Mouse (Mus musculus) liver, embryonic 13.5 days (tissue): ENCODE results near the gene Tpi1. TPM values are rescaled to one million over a fixed set of nuclear protein-coding genes. Genes with fewer than 3 reads are reported as not detected.
"Not testable (repeated sequence)": the region's sequence is repeated elsewhere in the genome, so short reads cannot be mapped to it uniquely, and the experiment has no call there.

Experiments
- ATAC-seq: fragments of 200-750 bp; cut with Nextera tagmentation; 2 replicates; pipeline ENCODE4 v1.8.0; 2017; ENCODE audit warnings: low read depth, mild to moderate bottlenecking, moderate number of reproducible peaks, moderate library complexity
- DNase-seq: peaks from one replicate; pipeline ENCODE4 v3.0.0; 2022
- H3K27ac ChIP-seq: fragments of 300-500 bp; sonication (generic); 2 replicates; pipeline ENCODE4 v1.5.1; 2015; ENCODE audit warnings: moderate library complexity, mild to moderate bottlenecking, inconsistent platforms
- H3K27me3 ChIP-seq: fragments of 300-500 bp; sonication (generic); 2 replicates; pipeline ENCODE4 v1.6.1; 2015; ENCODE audit warnings: mild to moderate bottlenecking, inconsistent platforms
- H3K36me3 ChIP-seq: fragments of 300-500 bp; sonication (generic); 2 replicates; pipeline ENCODE4 v1.6.1; 2015; ENCODE audit warnings: mild to moderate bottlenecking, inconsistent platforms
- H3K4me1 ChIP-seq: fragments of 300-500 bp; sonication (generic); replicated peaks from 2 replicates; pipeline ENCODE4 v1.6.1; 2015; ENCODE audit warnings: inconsistent platforms
- H3K4me2 ChIP-seq: fragments of 300-500 bp; sonication (generic); 2 replicates; pipeline ENCODE4 v1.6.1; 2015; ENCODE audit warnings: inconsistent platforms, mild to moderate bottlenecking, moderate library complexity
- H3K4me3 ChIP-seq: fragments of 300-500 bp; sonication (generic); replicated peaks from 2 replicates; pipeline ENCODE4 v1.5.1; 2015; ENCODE audit warnings: mild to moderate bottlenecking, inconsistent platforms
- H3K9ac ChIP-seq: fragments of 300-500 bp; sonication (generic); 2 replicates; pipeline ENCODE4 v1.6.1; 2015; ENCODE audit warnings: mild to moderate bottlenecking, inconsistent platforms
- H3K9me3 ChIP-seq: fragments of 300-500 bp; sonication (generic); replicated peaks from 2 replicates; pipeline ENCODE4 v1.6.1; 2016; ENCODE audit warnings: inconsistent platforms
- WGBS: fragments of 180-500 bp; shearing (Covaris S2); methylation state at CpG from one replicate; pipeline ENCODE4 v1.1.7; 2015; ENCODE audit not compliant: insufficient replicate concordance; 5-methylcytosine and 5-hydroxymethylcytosine counted together
- polyA plus RNA-seq: library from polyadenylated mRNA; unstranded; fragments of >200 nt; fragmentation: Nextera tagmentation; extraction: Ambion mirVana; gene quantifications from 2 replicates; pipeline ENCODE4 v1.2.1, GENCODE M21; 2015

Tpi1 gene
- polyA plus RNA-seq, 1 experiment from 2014 or later = 461 TPM

DNA sequence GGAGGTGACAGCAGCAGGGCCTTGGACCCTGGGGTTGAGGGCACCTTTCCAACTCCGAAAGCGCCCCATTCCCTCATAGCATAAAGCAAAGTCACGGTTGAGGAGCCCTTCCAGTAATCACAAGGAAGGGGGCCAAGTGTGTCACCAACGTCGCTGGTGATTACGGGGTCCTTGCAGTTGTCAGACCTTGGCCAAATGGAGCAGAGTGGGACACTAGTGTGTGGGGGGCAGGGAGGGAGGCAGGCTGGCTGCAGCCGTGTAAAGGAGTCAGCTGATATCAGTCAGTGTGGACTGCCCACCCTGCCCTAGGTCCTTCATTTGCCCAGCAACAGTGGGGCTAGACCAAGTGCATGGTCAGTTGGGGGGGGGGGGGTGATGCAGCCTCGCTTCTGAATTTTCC is 352 bp upstream of the Tpi1 start:
- Histone ChIP-seq H3K4me2 (peak overlapping the region; percentile 90), H3K27ac (peak overlapping the region; percentile 89; the same call in 1 of the 2 replicates), H3K9me3 (no peaks in the 10 kb centered on the region), H3K4me1 (peaks cover 58% of the 10 kb centered on the region), H3K36me3 (peaks cover 72% of the 10 kb centered on the region), H3K9ac (peak overlapping the region; percentile 84), H3K4me3 (peak overlapping the region; percentile 73), H3K27me3 (no peaks in the 10 kb centered on the region)
- WGBS = 41% methylated on average over 8 of the region's 8 CpGs
- no peak for DNase-seq
- ATAC-seq = peak; percentile 10; the same call in 1 of the 2 replicates

GRCm38 (mm10) chr6:124813496-124813895 is 600 bp downstream of the Tpi1 start:
- ATAC-seq (peak; percentile 56), DNase-seq (peak; percentile 69)
- Histone ChIP-seq H3K9me3 (no peaks in the 10 kb centered on the region), H3K4me2 (peak overlapping the region; percentile 90), H3K27me3 (no peaks in the 10 kb centered on the region), H3K4me1 (peaks cover 65% of the 10 kb centered on the region), H3K27ac (peak overlapping the region; percentile 89), H3K4me3 (peak overlapping the region; percentile 73), H3K36me3 (peaks cover 63% of the 10 kb centered on the region), H3K9ac (peak overlapping the region; percentile 84)
- WGBS = under 1% methylated on average over 18 of the region's 18 CpGs

- Histone ChIP-seq H3K27me3 (no peaks in the 10 kb centered on the region), H3K4me3 (peak overlapping the region; percentile 73), H3K36me3 (peaks cover 56% of the 10 kb centered on the region), H3K27ac (peak overlapping the region; percentile 89), H3K4me1 (peaks cover 67% of the 10 kb centered on the region), H3K9me3 (no peaks in the 10 kb centered on the region), H3K4me2 (peak overlapping the region; percentile 90), H3K9ac (peak overlapping the region; percentile 84)
- DNase-seq = no peak
- no peak for ATAC-seq
- WGBS = 21% methylated on average over 9 of the region's 9 CpGs
Observed at GRCm38 (mm10) chr6:124812848-124813247, 1.2 kb downstream of the Tpi1 start.

DNA sequence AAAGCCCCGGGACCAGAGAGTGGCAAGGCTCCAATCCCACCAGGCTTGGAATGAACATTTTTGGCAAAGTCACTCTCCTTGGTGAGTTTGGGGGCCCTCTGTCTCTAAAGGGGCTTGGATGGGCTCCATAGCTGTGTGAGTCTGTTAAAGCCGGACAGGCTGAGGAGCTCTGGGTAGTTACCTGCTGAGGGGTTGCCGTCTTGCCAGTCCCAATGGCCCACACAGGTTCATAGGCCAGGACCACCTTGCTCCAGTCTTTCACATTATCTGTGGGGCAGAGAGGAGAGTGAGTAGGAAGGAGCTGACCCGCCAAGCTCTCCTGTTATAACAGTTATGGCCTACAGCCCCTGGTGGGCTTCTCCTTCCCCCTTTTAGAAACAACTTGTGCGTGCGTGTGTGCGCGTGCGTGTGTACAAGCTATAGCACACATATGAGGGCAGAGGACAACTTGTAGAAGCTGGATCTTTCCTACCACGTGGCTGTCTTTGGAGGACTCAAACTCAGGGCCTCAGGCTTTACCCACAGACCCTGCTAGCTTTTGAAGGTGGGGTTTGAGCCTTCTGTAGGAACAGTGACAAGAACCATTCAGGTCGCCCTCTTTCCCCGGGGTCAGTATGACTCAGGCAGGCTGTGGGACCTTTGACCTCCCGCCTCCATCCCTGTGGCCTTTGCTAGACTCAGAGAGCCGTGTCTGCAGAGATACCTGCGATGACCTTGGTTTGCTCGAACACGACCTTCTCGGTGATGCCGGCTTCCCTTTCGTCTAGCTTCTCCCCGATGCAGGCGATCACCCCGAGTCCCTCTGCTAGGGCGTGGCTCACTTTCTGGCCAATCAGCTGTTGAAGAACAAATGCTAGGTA is 2.2 kb downstream of the Tpi1 start:
- Histone ChIP-seq H3K9me3 (no peaks in the 10 kb centered on the region), H3K27me3 (no peaks in the 10 kb centered on the region), H3K27ac (peak overlapping the region; percentile 89), H3K9ac (peak overlapping the region; percentile 84), H3K36me3 (peaks cover 47% of the 10 kb centered on the region), H3K4me2 (peak overlapping the region; percentile 90), H3K4me3 (peak overlapping the region; percentile 73), H3K4me1 (peaks cover 76% of the 10 kb centered on the region)
- 76% methylated on average over 24 of the region's 24 CpGs for WGBS
- DNase-seq (peak; percentile 18), ATAC-seq (no peak)

- no peak overlapping the region for H3K9ac ChIP-seq
- H3K27ac ChIP-seq = peak overlapping the region; percentile 89
- DNase-seq = no peak
- no peak for ATAC-seq
- no peaks in the 10 kb centered on the region for H3K9me3 ChIP-seq
- 0 out of 2 replicates have a peak overlapping the region, but pooled peaks have one; percentile 10 for H3K4me2 ChIP-seq
- H3K36me3 ChIP-seq = peaks cover 41% of the 10 kb centered on the region
- H3K4me1 ChIP-seq = peaks cover 82% of the 10 kb centered on the region
- H3K4me3 ChIP-seq = no peak overlapping the region
- 85% methylated on average over 4 of the region's 4 CpGs for WGBS
- no peaks in the 10 kb centered on the region for H3K27me3 ChIP-seq
Observed at GRCm38 (mm10) chr6:124811403-124811665, 2.8 kb downstream of the Tpi1 start.

DNA sequence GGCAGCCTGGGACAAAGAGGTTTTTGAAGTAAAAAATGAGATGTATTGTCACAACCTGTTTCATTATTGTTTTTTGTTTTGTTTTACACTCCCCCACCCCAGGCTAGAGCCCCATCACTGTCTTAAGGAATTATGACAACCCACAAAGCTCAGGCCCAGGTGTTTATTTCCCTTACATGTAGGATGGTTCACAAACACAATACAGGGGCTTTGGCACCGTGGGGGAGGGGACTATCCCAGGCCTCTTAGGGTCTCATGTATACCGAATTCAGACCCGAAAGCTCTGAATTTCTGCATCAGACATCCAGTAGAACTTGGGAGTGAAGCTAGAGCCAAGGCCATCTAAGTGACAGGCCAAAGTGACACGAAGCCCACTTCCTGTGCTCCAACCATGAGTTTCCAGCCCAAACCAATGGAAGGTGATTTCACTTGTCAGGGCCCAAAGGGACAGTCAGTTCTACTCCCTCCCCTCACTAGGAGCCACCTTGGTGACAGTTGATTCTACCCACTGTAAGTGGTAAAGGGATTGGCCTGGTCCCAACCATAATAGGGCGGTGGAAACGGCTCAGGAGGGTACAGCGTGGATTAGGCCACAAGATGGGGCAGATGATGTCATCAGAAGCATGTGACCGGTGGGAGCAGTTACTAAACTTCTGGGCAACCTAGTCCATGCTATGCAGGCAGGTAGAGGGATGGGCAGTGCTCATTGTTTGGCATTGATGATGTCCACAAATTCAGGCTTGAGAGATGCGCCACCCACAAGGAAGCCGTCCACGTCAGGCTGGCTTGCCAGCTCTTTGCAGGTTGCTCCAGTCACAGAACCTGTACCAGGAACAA is 3.3 kb downstream of the Tpi1 start:
- not testable (repeated sequence) for H3K4me3 ChIP-seq, ATAC-seq, H3K27me3 ChIP-seq, H3K9me3 ChIP-seq, DNase-seq
- Histone ChIP-seq H3K4me1 (peaks cover 87% of the 10 kb centered on the region), H3K27ac (peak overlapping the region; percentile 97; the same call in 1 of the 2 replicates), H3K4me2 (peak overlapping the region; percentile 100), H3K36me3 (peaks cover 37% of the 10 kb centered on the region), H3K9ac (peak overlapping the region; percentile 92; the same call in 1 of the 2 replicates)
- 73% methylated on average over 11 of the region's 11 CpGs for WGBS

DNA sequence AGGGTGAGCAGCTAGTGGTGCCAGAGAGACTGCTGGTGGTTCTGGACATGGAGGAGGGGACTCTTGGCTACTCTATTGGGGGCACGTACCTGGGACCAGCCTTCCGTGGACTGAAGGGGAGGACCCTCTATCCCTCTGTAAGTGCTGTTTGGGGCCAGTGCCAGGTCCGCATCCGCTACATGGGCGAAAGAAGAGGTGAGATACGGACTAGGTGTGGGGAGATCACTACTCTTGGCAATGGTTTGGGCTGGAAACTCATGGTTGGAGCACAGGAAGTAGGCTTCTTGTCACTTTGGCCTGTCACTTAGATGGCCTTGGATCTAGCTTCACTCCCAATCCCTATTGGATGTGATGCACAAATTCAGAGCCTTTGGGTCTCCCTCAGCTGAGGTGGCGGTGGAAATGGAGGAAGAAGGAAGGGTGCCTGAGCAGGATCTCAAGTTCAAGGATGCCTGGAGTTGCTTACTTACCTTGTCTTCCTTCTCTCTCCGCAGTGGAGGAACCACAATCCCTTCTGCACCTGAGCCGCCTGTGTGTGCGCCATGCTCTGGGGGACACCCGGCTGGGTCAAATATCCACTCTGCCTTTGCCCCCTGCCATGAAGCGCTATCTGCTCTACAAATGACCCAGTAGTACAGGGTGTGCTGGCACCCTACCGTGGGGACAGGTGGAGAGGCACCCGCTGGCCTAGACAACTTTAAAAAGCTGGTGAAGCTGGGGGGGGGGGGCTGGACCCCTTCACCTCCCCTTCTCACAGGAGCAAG is 4.1 kb downstream of the Tpi1 start:
- Histone ChIP-seq H3K9me3 (no peaks in the 10 kb centered on the region), H3K36me3 (peaks cover 30% of the 10 kb centered on the region), H3K4me2 (peak overlapping the region; percentile 100), H3K4me3 (peak overlapping the region; percentile 86), H3K27me3 (no peaks in the 10 kb centered on the region), H3K27ac (peak overlapping the region; percentile 97), H3K9ac (peak overlapping the region; percentile 92), H3K4me1 (peaks cover 88% of the 10 kb centered on the region)
- WGBS = 44% methylated on average over 14 of the region's 14 CpGs
- DNase-seq (no peak), ATAC-seq (0 out of 2 replicates have a peak, but pooled peaks have one; percentile 0)

DNA sequence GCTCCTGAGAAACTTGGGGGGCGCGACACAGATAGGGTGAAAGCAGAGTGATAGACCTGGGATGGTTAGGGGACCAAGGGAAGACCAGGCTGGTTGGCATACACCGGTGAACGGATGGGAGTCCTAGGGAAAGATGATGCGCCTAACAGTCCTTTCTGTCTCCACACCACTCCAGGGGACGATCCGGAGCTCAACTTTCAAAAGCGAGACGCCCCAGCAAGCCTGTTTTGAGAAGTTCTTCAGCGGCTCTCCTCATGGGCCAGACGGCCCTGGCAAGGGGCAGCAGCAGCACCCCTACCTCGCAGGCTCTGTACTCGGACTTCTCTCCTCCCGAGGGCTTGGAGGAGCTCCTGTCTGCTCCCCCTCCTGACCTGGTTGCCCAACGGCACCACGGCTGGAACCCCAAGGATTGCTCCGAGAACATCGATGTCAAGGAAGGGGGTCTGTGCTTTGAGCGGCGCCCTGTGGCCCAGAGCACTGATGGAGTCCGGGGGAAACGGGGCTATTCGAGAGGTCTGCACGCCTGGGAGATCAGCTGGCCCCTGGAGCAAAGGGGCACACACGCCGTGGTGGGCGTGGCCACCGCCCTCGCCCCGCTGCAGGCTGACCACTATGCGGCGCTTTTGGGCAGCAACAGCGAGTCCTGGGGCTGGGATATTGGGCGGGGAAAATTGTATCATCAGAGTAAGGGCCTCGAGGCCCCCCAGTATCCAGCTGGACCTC is 4.9 kb downstream of the Tpi1 start:
- WGBS = under 1% methylated on average over 35 of the region's 35 CpGs
- H3K4me2 ChIP-seq = peak overlapping the region; percentile 100
- peak overlapping the region; percentile 92 for H3K9ac ChIP-seq
- H3K27ac ChIP-seq = peak overlapping the region; percentile 97
- peak overlapping the region; percentile 86 for H3K4me3 ChIP-seq
- DNase-seq (peak; percentile 80), ATAC-seq (peak; percentile 40)
- H3K9me3 ChIP-seq = no peaks in the 10 kb centered on the region
- H3K4me1 ChIP-seq = peaks cover 88% of the 10 kb centered on the region
- peaks cover 30% of the 10 kb centered on the region for H3K36me3 ChIP-seq
- H3K27me3 ChIP-seq = no peaks in the 10 kb centered on the region

DNA sequence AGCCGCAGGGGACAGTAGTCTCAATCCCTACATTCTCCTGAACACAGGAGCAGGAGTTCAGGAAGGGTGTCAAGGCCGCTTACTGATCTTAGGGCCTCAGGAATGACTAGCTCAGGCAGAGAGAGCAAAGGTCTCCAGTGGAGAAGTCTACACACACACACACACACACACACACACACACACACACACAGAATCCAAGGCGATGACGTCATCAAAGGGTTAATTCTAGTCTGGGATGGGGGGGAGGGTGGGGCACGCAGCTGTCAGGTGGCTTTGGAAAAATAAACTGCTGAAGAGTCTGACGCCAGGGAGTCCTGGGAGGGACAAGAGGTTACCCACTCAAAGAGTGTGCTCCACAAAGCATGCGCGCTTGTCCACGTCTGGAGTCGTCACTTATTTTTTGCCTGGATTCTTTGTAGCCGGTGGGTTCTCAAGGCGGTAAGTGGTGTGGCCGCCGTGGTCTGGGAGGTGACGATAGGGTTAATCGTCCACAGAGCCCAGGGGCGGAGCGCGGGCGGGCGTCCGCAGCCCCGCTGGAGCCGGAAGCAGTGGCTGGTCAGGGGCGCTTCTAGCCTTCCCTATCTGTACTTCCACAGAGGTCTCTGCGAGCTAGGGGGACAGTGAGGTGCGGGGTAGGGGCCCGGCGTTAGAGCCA is 5.6 kb downstream of the Tpi1 start, which contains the start of gene Spsb2:
TSS of gene Spsb2 (plus strand) at position 304 of the 655 bp plus-strand sequence.
- Histone ChIP-seq H3K27ac (peak within 1 kb of the TSS; percentile 97), H3K4me2 (peak within 1 kb of the TSS; percentile 100), H3K4me3 (peak within 1 kb of the TSS; percentile 86), H3K4me1 (peaks cover 88% of the 10 kb centered on the region), H3K9ac (peak within 1 kb of the TSS; percentile 92), H3K9me3 (no peaks in the 10 kb centered on the region), H3K27me3 (no peaks in the 10 kb centered on the region), H3K36me3 (peaks cover 30% of the 10 kb centered on the region)
- WGBS = 4% methylated on average over 29 of the region's 29 CpGs
- ATAC-seq (peak; percentile 63), DNase-seq (peak; percentile 69)

DNA sequence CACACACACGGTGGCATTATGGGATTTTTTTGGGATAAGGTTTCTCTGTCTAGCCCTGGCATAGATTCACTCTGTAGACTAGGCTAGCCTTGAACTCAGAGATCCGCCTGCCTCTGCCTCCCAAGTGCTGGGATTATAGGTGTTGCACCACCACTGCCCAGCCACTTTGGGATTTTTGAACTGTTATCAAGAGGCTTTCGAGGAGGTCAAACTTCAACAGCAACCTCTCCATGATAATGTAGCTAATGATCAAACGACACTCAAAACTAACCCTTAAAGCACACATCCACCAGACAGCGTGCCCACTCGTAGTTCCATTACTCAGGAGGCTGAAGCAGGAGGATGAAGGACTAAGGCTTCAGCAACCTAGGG is 6.1 kb downstream of the Tpi1 start:
- Histone ChIP-seq H3K4me2 (peak overlapping the region; percentile 100), H3K4me1 (peaks cover 85% of the 10 kb centered on the region), H3K9ac (peak overlapping the region; percentile 92), H3K27me3 (no peaks in the 10 kb centered on the region), H3K4me3 (peak overlapping the region; percentile 86), H3K9me3 (no peaks in the 10 kb centered on the region), H3K27ac (peak overlapping the region; percentile 97), H3K36me3 (peaks cover 30% of the 10 kb centered on the region)
- DNase-seq (no peak), ATAC-seq (no peak)
- WGBS = 68% methylated on average over 6 of the region's 6 CpGs
